Mouse (Mus musculus): ENCODE measurements around the gene Rom1. TPM values are rescaled to one million over a fixed set of nuclear protein-coding genes. Genes with fewer than 3 reads are reported as not detected.

Rom1 gene
- polyA plus RNA-seq, 1 experiment from 2014 or later = 4.1 TPM

GRCm38 (mm10) chr19:8953135-8954039, 24.2 kb upstream of the Rom1 start, which contains the start of gene Tut1:
TSS of gene Tut1 (plus strand) at chr19:8953847.
- peak within 1 kb of the TSS; percentile 85 for H3K4me3 ChIP-seq
- 5% methylated on average over 46 of the region's 46 CpGs for WGBS

GRCm38 (mm10) chr19:8952241-8952640, 23.1 kb upstream of the Rom1 start:
- H3K4me1 ChIP-seq = peaks cover 20% of the 10 kb centered on the region
- no peaks in the 10 kb centered on the region for H3K9me3 ChIP-seq (replicated peaks)
- peaks cover 80% of the 10 kb centered on the region for H3K36me3 ChIP-seq
- 95% methylated on average over 9 of the region's 9 CpGs for WGBS
- DNase-seq (ENCODE audit: low spot score) = no peak
- H3K27ac ChIP-seq = no peak overlapping the region
- no peaks in the 10 kb centered on the region for H3K27me3 ChIP-seq (ENCODE audit: low read depth, poor library complexity, severe bottlenecking)
- H3K4me3 ChIP-seq = peak overlapping the region; percentile 6; the same call in 1 of the 2 replicates

More at GRCm38 (mm10) chr19:8953135-8954039, 24.2 kb upstream of the Rom1 start, which contains the start of gene Tut1:
- H3K27ac ChIP-seq = peak within 1 kb of the TSS; percentile 85
- peaks cover 20% of the 10 kb centered on the region for H3K4me1 ChIP-seq
- no peaks in the 10 kb centered on the region for H3K27me3 ChIP-seq (ENCODE audit: low read depth, poor library complexity, severe bottlenecking)
- DNase-seq (ENCODE audit: low spot score) = peak; percentile 86
- H3K9me3 ChIP-seq (replicated peaks) = no peaks in the 10 kb centered on the region
- peaks cover 80% of the 10 kb centered on the region for H3K36me3 ChIP-seq

- Histone ChIP-seq H3K4me3 (no peak overlapping the region), H3K9me3 (replicated peaks) (no peaks in the 10 kb centered on the region), H3K36me3 (peaks cover 80% of the 10 kb centered on the region), H3K4me1 (peaks cover 19% of the 10 kb centered on the region), H3K27me3 (ENCODE audit: low read depth, poor library complexity, severe bottlenecking) (no peaks in the 10 kb centered on the region), H3K27ac (no peak overlapping the region)
- no peak for DNase-seq (ENCODE audit: low spot score)
- WGBS = 95% methylated on average over 5 of the region's 5 CpGs
Measured at GRCm38 (mm10) chr19:8950190-8950589, 21.0 kb upstream of the Rom1 start.

- no peaks in the 10 kb centered on the region for H3K27me3 ChIP-seq (ENCODE audit: low read depth, poor library complexity, severe bottlenecking)
- H3K4me1 ChIP-seq = peaks cover 21% of the 10 kb centered on the region
- H3K9me3 ChIP-seq (replicated peaks) = no peaks in the 10 kb centered on the region
- 91% methylated on average over 7 of the region's 7 CpGs for WGBS
- no peak for DNase-seq (ENCODE audit: low spot score)
- no peak overlapping the region for H3K4me3 ChIP-seq
- no peak overlapping the region for H3K27ac ChIP-seq
- H3K36me3 ChIP-seq = peaks cover 89% of the 10 kb centered on the region
Measured at GRCm38 (mm10) chr19:8946929-8947328, 17.8 kb upstream of the Rom1 start.

- 89% methylated on average over 6 of the region's 6 CpGs for WGBS
- peaks cover 78% of the 10 kb centered on the region for H3K36me3 ChIP-seq
- no peaks in the 10 kb centered on the region for H3K27me3 ChIP-seq (ENCODE audit: low read depth, poor library complexity, severe bottlenecking)
- no peaks in the 10 kb centered on the region for H3K9me3 ChIP-seq (replicated peaks)
- H3K4me3 ChIP-seq = peak overlapping the region; percentile 85
- H3K4me1 ChIP-seq = peaks cover 34% of the 10 kb centered on the region
- H3K27ac ChIP-seq = no peak overlapping the region
- no peak for DNase-seq (ENCODE audit: low spot score)
Measured at GRCm38 (mm10) chr19:8945251-8945650, 16.1 kb upstream of the Rom1 start.

GRCm38 (mm10) chr19:8944750-8945149, 15.6 kb upstream of the Rom1 start:
- no peak overlapping the region for H3K27ac ChIP-seq
- peaks cover 78% of the 10 kb centered on the region for H3K36me3 ChIP-seq
- 55% methylated on average over 5 of the region's 5 CpGs for WGBS
- H3K27me3 ChIP-seq (ENCODE audit: low read depth, poor library complexity, severe bottlenecking) = no peaks in the 10 kb centered on the region
- peak; percentile 81 for DNase-seq (ENCODE audit: low spot score)
- H3K9me3 ChIP-seq (replicated peaks) = no peaks in the 10 kb centered on the region
- H3K4me1 ChIP-seq = peaks cover 36% of the 10 kb centered on the region
- peak overlapping the region; percentile 85 for H3K4me3 ChIP-seq

- no peaks in the 10 kb centered on the region for H3K9me3 ChIP-seq (replicated peaks)
- WGBS = 78% methylated on average over 5 of the region's 5 CpGs
- peaks cover 36% of the 10 kb centered on the region for H3K4me1 ChIP-seq
- H3K4me3 ChIP-seq = peak overlapping the region; percentile 85
- no peak overlapping the region for H3K27ac ChIP-seq
- no peak for DNase-seq (ENCODE audit: low spot score)
- H3K36me3 ChIP-seq = peaks cover 77% of the 10 kb centered on the region
- no peaks in the 10 kb centered on the region for H3K27me3 ChIP-seq (ENCODE audit: low read depth, poor library complexity, severe bottlenecking)
Measured at GRCm38 (mm10) chr19:8944062-8944461, 14.9 kb upstream of the Rom1 start.

- H3K27me3 ChIP-seq (ENCODE audit: low read depth, poor library complexity, severe bottlenecking) = no peaks in the 10 kb centered on the region
- peaks cover 36% of the 10 kb centered on the region for H3K4me1 ChIP-seq
- no peaks in the 10 kb centered on the region for H3K9me3 ChIP-seq (replicated peaks)
- DNase-seq (ENCODE audit: low spot score) = no peak
- peak overlapping the region; percentile 85 for H3K4me3 ChIP-seq
- WGBS = 72% methylated on average over 2 of the region's 2 CpGs
- peak overlapping the region; percentile 99 for H3K27ac ChIP-seq
- H3K36me3 ChIP-seq = peaks cover 77% of the 10 kb centered on the region
Measured at GRCm38 (mm10) chr19:8943047-8943446, 13.9 kb upstream of the Rom1 start.

GRCm38 (mm10) chr19:8942276-8942964, 13.3 kb upstream of the Rom1 start:
- H3K4me3 ChIP-seq = peak overlapping the region; percentile 85
- DNase-seq (ENCODE audit: low spot score) = peak; percentile 80
- H3K4me1 ChIP-seq = peaks cover 36% of the 10 kb centered on the region
- WGBS = under 1% methylated on average over 44 of the region's 46 CpGs
- H3K36me3 ChIP-seq = peaks cover 77% of the 10 kb centered on the region
- H3K27me3 ChIP-seq (ENCODE audit: low read depth, poor library complexity, severe bottlenecking) = no peaks in the 10 kb centered on the region
- no peaks in the 10 kb centered on the region for H3K9me3 ChIP-seq (replicated peaks)
- H3K27ac ChIP-seq = peak overlapping the region; percentile 99

GRCm38 (mm10) chr19:8941515-8942217, 12.5 kb upstream of the Rom1 start, which contains the start of gene Mta2:
TSS of gene Mta2 (plus strand) at chr19:8941875.
- WGBS = under 1% methylated on average over 64 of the region's 64 CpGs
- peak; percentile 98 for DNase-seq (ENCODE audit: low spot score)
- H3K4me3 ChIP-seq = peak within 1 kb of the TSS; percentile 85
- peak within 1 kb of the TSS; percentile 99 for H3K27ac ChIP-seq
- H3K4me1 ChIP-seq = peaks cover 36% of the 10 kb centered on the region
- peaks cover 78% of the 10 kb centered on the region for H3K36me3 ChIP-seq
- H3K27me3 ChIP-seq (ENCODE audit: low read depth, poor library complexity, severe bottlenecking) = no peaks in the 10 kb centered on the region
- no peaks in the 10 kb centered on the region for H3K9me3 ChIP-seq (replicated peaks)

- 30% methylated on average over 10 of the region's 10 CpGs for WGBS
- Histone ChIP-seq H3K36me3 (peaks cover 78% of the 10 kb centered on the region), H3K4me1 (peaks cover 36% of the 10 kb centered on the region), H3K27me3 (ENCODE audit: low read depth, poor library complexity, severe bottlenecking) (no peaks in the 10 kb centered on the region), H3K9me3 (replicated peaks) (no peaks in the 10 kb centered on the region), H3K4me3 (peak overlapping the region; percentile 85), H3K27ac (peak overlapping the region; percentile 99)
- peak; percentile 41 for DNase-seq (ENCODE audit: low spot score)
Measured at GRCm38 (mm10) chr19:8941136-8941514, 12.0 kb upstream of the Rom1 start.

- Histone ChIP-seq H3K4me1 (peaks cover 36% of the 10 kb centered on the region), H3K36me3 (peaks cover 78% of the 10 kb centered on the region), H3K27me3 (ENCODE audit: low read depth, poor library complexity, severe bottlenecking) (no peaks in the 10 kb centered on the region), H3K27ac (peak overlapping the region; percentile 99), H3K9me3 (replicated peaks) (no peaks in the 10 kb centered on the region), H3K4me3 (peak overlapping the region; percentile 85)
- WGBS = 82% methylated on average over 15 of the region's 15 CpGs
- no peak for DNase-seq (ENCODE audit: low spot score)
Measured at GRCm38 (mm10) chr19:8940526-8941133, 11.5 kb upstream of the Rom1 start.
